Mouse (Mus musculus) liver, embryonic 14.5 days (tissue): ENCODE data around the gene Wipf3.

Experiments used
- CTCF ChIP-seq: IDR thresholded peaks from 2 replicates; pipeline ENCODE4 v1.5.1; 2016; ENCODE audit warnings: antibody characterized with exemption, low read depth, control low read depth
- EP300 ChIP-seq: IDR thresholded peaks from 2 replicates; pipeline ENCODE4 v1.6.1; 2016; ENCODE audit warnings: antibody characterized with exemption, low read depth

DNA sequence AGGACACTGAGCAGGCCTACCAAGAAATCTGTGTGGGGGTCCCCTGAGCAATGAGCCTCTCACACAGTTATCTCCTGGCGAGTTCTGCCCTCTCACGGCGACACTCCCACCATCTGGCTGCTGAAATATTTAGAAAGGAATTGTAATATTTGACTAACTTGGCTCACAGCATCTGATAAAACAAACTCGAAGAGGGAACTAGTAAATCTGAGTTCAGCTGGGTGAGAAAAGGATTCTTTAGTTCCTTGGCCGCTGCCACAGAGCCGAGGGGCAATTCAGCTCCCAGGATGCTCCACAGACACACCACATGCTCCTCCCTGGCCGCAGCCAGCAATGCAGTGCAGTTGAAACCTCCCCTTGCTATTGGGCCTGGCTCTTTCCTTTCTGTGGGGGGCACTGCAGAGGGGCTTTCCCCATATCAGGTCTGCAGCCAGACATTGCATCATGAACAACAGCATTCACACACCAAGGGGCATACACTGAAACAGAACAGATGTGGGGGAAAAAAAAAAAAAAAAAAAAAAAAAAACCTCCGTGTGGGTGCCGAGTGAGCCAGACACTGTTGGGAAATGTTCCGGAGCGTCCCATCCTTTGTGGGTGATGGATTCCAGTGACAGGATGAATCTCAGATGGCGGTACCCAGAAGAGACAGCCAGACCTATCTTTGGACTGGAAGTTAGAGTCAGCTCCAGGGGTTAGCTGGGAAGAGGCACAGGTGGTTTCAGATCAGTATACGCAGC lies 3.6 kb downstream of the Wipf3 start:
- TF ChIP-seq CTCF (no peak), EP300 (no peak)
